Mouse (Mus musculus): ENCODE results near the gene Atp6v0c.
A peak's percentile ranks its signal among the peaks of the same experiment; 100 is the strongest.
"Not testable (repeated sequence)": the region's sequence is repeated elsewhere in the genome, so short reads cannot be mapped to it uniquely, and the experiment has no call there.

Gene Atp6v0c

DNA sequence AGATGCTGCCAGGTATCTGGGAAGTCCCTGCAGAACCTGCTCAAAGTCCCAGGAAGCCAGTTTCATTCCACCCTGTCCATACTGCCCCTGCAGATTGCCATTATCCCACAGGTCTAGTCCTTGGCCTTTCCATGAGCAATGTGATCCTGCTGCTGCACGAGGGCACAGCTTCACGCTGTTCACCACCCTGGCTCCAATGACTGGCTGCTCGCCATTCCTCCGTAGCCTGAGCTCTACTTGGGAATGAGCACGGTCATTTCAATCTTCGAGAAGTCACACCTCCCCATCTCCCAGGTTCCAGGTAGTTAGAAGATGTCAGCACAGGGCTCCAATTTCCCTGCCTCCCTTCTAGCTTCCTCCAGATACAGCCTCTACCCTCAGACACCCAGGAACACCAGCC is 12.4 kb downstream of the Atp6v0c start:
- no peak for DNase-seq (ENCODE audit: low read depth, low spot score)

DNA sequence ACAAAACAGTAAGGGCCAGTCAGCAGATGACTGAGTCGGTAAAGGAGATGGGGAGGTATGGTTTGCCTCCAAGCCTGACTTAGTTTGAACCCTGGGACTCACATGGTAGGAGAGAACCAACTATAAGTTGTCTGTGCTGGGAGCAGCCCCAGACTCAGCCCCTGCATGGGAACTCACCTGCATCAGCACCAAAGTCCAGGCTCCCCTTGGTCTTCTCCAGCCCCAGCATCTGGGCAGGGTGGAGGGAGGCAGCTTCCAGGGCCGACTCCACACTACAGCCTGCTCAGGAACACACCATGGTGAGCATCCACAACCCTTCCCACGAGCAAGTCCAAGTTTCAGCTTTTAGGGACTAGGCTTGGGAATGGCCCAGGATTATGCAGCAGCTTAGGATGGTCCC is 13.1 kb downstream of the Atp6v0c start:
- no peak for DNase-seq (ENCODE audit: low read depth, low spot score)

DNA sequence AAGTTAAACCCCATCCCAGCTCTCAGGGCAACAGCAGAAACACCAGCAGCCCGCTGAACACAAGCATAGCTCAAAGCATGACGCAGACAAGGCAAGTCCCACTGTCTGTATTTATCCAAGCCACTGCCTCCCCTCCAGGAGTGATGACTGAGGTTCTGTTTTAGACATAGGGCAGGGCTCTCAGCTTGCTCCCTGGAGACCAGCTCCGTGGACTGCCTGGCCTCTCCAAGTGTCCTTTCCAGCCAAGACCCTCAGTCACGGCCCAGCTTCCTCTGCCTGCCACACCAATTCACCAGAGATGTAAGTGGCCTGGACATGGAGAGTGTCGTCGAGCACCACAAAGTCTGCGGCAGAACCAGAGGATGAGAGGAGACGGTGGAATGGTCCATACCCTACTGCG is 13.8 kb downstream of the Atp6v0c start:
- DNase-seq (ENCODE audit: low read depth, low spot score): no peak

DNA sequence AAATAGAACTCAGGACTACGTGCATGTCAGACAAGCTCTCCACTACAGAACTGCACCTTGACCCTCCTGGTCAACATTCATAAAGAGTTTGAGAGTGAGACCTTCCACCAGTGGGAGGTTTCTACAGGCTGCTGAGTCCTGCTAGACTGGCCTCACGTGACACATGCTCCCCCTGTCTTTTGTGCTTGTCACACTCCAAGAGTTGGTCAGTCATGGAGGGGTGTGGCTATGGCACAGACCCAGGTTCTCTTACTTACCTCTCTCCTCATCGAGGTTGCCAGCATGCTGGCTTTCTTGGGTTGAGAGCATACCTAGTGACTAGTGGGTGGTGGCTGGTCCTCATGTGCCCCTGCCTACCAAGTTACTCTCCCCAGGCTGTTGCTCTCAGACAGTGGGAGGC is 15.0 kb downstream of the Atp6v0c start:
- DNase-seq (ENCODE audit: low read depth, low spot score): no peak

DNA sequence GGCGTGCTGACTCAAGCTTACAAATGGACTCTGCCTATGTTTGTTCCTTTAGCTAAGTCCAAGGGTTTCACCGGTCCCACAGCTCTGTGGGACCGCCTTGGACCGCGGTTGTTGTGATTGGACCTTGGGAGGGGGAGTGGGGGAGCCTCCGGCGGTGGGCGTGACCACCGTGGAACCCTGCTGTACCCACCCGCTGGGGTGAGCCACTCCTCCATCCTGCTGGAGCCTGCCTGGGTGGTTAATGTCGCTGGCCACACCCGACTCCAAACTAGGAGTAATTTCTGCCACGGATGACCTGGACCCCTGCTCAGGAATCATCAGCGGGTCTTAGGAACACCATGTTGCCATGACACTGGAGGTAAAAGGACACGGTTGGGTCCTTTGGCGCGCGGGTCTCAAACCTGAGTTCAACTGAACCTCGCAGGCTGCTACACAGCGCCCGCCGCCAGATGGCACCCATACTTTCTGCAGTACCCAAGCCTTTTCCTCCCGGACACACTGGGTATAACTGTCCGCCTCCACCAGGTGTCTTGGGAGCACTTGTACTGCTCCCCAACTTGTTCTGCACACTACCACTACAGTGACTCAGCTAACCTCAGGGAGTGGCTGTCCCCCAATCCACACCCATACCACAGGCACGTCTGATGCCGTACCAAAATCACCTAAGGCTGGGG is 17.5 kb downstream of the Atp6v0c start:
- DNase-seq (ENCODE audit: low read depth, low spot score): peak; percentile 91

DNA sequence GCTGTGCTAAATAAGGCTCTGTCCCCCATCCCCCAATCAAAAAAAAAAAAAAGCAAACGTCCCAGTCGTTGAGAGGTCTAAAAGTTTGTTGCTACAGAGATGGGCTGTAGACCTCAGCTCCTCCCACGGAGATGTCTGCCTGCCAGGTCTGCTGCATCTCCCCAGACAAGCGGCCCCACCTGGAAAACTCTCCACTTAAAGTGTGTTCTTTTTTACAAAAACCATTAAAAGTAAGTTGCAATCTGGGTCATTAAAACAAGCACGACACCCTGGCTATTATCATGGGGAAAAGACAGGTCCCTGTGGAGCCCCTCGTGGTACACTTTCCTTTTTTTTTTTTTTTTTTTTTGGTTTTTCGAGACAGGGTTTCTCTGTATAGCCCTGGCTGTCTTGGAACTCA is 18.1 kb downstream of the Atp6v0c start:
- DNase-seq (ENCODE audit: low read depth, low spot score): no peak

GRCm38 (mm10) chr17:24150824-24151223 is 18.7 kb downstream of the Atp6v0c start, which contains the start of gene Pdpk1:
TSS of gene Pdpk1 (minus strand) at chr17:24150924.
- no peak for DNase-seq (ENCODE audit: low read depth, low spot score)

- no peak for DNase-seq (ENCODE audit: low read depth, low spot score)
Measured at GRCm38 (mm10) chr17:24149421-24149820, 20.1 kb downstream of the Atp6v0c start.

- no peak for DNase-seq (ENCODE audit: low read depth, low spot score)
Measured at GRCm38 (mm10) chr17:24142897-24143296, 26.6 kb downstream of the Atp6v0c start.

DNA sequence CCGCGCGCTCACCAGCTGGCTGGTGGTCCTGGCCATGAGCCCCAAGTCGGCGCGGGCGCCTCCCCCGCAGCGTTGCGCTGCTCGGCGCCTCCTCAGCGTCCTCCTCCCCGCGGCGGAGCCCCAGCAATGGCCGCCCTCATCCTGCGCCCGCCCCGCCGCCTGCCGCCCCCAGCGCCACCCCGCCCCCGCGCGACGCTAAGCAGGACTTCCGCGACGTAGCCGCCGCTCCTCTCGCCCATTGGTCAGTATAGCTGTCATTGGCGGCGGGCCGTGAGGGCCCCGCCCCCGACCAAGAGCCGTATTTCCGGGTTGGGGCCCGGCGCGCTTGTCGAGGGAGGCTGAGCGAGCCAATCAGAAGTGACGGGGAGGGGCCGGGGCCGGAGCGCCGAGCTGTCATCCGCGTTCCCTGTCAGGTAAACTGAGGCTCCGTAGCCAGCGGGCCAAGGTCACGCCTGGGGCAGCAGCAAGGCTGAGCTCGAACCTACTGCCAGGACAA is 28.0 kb downstream of the Atp6v0c start:
- DNase-seq (ENCODE audit: low read depth, low spot score): peak; percentile 99

- DNase-seq (ENCODE audit: low read depth, low spot score): peak; percentile 63
Measured at GRCm38 (mm10) chr17:24140845-24141424, 28.6 kb downstream of the Atp6v0c start.

DNA sequence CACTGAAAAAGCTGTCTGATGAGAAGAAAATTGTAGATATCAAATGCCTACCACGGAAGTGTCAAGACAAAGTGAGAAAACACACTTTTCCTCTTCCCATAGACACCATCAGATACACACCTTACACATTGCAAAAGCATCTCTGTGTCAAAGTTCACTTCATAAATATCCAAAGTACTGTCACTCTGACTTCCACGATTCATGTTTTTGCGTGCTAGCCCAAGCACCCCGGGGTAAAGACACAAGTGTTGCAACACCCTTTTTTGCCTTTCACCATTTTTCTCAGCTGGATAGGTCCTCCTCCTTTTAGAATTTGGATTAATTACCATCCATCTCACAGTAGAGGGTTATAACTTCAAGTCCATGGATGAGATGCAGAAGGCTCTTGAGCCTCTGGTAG is 29.5 kb downstream of the Atp6v0c start:
- no peak for DNase-seq (ENCODE audit: low read depth, low spot score)

GRCm38 (mm10) chr17:24139256-24139655 is 30.2 kb downstream of the Atp6v0c start:
- DNase-seq (ENCODE audit: low read depth, low spot score): no peak

GRCm38 (mm10) chr17:24137226-24137880 is 32.1 kb downstream of the Atp6v0c start:
- DNase-seq (ENCODE audit: low read depth, low spot score): no peak

DNA sequence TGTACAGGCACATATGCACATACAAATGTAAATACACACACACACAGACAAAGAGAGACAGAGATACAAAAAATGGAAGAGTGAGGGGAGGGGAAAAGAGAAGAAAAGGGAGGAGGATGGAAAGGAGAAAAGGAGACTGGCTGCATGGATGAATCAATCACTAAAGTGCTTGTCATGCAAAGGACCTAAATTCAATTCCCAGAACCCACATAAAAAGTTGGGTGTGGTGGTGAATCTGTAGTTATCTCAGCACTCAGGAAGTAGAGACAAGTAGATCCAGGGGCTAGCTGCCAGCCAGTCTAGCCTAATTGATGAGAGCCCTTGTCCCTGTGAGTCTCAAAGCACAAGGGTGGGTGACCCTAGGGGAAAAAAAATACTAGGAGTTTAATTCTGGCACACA is 35.4 kb downstream of the Atp6v0c start:
- DNase-seq (ENCODE audit: low read depth, low spot score): no peak

- DNase-seq (ENCODE audit: low read depth, low spot score): peak; percentile 55
Measured at GRCm38 (mm10) chr17:24132919-24133318, 36.6 kb downstream of the Atp6v0c start.

GRCm38 (mm10) chr17:24131570-24131969 is 37.9 kb downstream of the Atp6v0c start:
- no peak for DNase-seq (ENCODE audit: low read depth, low spot score)

DNA sequence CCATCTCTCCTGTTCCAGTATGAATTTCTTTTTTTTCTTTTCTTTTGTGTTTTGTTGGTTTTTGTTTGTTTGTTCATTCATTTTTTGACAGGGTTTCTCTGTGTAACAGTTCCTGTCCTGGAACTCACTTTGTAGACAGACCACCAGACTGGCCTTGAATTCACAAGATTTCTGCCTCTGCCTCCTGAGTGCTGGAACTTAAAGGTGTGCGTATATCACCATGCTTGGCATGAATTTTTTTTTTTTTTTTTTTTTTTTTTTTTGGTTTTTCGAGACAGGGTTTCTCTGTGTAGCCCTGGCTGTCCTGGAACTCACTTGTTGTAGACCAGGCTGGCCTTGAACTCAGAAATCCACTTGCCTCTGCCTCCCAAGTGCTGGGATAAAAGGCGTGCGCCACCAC is 40.3 kb downstream of the Atp6v0c start:
- DNase-seq (ENCODE audit: low read depth, low spot score): not testable (repeated sequence)

DNA sequence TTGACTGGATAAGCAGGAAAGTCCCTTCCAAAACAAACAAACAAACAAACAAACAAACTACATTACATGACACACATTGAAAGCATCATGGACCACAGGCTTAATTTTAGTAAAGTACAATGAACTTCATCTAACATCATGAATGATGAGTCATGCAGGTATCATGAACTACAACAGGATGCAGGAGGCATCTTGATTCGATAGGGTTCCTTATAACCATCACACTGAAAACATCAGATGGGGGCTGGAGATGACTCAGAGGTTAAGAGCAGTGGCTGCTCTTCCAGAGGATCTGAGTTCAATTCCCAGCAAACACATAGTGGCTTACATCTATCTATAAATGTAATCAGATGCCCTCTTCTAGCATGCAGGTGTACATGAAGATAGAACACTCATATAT is 41.9 kb downstream of the Atp6v0c start:
- DNase-seq (ENCODE audit: low read depth, low spot score): peak; percentile 35

GRCm38 (mm10) chr17:24126801-24127200 is 42.7 kb downstream of the Atp6v0c start:
- DNase-seq (ENCODE audit: low read depth, low spot score): peak; percentile 38

GRCm38 (mm10) chr17:24119446-24119845 is 50.1 kb downstream of the Atp6v0c start:
- DNase-seq (ENCODE audit: low read depth, low spot score): no peak

Data from CD4-positive, CD25-positive, alpha-beta regulatory T cell, adult 2 months (primary cell).